Comparison of ENCODE assay signal across 12 mouse cellular contexts in genomic region chr1:139379621-139379984, GRCm38 (mm10). TPM values are rescaled to one million over a fixed set of nuclear protein-coding genes. Genes with fewer than 3 reads are reported as not detected.
DNase-seq lines count a peak whose midpoint lies in the region; ATAC-seq and TF ChIP-seq lines count a peak whose summit lies in the region.
"Had no signal": no experiment of that assay in that cellular context is flagged by ENCODE, and none has a peak within 500 bp of the region (broad histone marks: within the 10 kb centered on the region; RNA-seq: fewer than 3 reads in every experiment).

No protein-coding gene starts in this region.

- no peak for DNase-seq in forebrain, postnatal 0 days
- no peak for DNase-seq in limb, embryonic 11.5 days (ENCODE audit: low spot score)
- DNase-seq in limb, embryonic 10.5 days (ENCODE audit: low spot score): no peak
- no peak for DNase-seq in embryonic facial prominence, embryonic 14.5 days (ENCODE audit: low spot score)
- DNase-seq in layer of hippocampus, postnatal 36 days: no peak
- DNase-seq in spleen, postnatal 36 days (ENCODE audit: low spot score in 2 of 2): no peak
- DNase-seq: adrenal gland, postnatal 10 days; thymus, postnatal 25 days had no signal

- no peak overlapping the region for H3K9ac ChIP-seq in forebrain, embryonic 16.5 days (replicated peaks; ENCODE audit: low read depth, low read length)
- H3K9ac ChIP-seq in forebrain, postnatal 0 days: no peak overlapping the region
- no peak overlapping the region for H3K9ac ChIP-seq in limb, embryonic 11.5 days (ENCODE audit: low read length)
- H3K9ac ChIP-seq in embryonic facial prominence, embryonic 14.5 days (ENCODE audit: low read depth, low read length): no peak overlapping the region
- no peak overlapping the region for H3K9ac ChIP-seq in limb, embryonic 15.5 days

- no peaks in the 10 kb centered on the region for H3K9me3 ChIP-seq in forebrain, embryonic 16.5 days (ENCODE audit: control insufficient read depth, low read length)
- no peaks in the 10 kb centered on the region for H3K9me3 ChIP-seq in forebrain, postnatal 0 days (ENCODE audit: low read length)
- no peaks in the 10 kb centered on the region for H3K9me3 ChIP-seq in limb, embryonic 11.5 days (ENCODE audit: control insufficient read depth, low read length)
- no peaks in the 10 kb centered on the region for H3K9me3 ChIP-seq in limb, embryonic 10.5 days (replicated peaks)
- no peaks in the 10 kb centered on the region for H3K9me3 ChIP-seq in embryonic facial prominence, embryonic 14.5 days (ENCODE audit: control insufficient read depth, low read length)
- H3K9me3 ChIP-seq in limb, embryonic 15.5 days: no peaks in the 10 kb centered on the region

- 0 out of 2 replicates have a peak, but pooled peaks have one; percentile 9 for ATAC-seq in forebrain, embryonic 16.5 days
- no peak for ATAC-seq in forebrain, postnatal 0 days
- 0 out of 2 replicates have a peak, but pooled peaks have one; percentile 26 for ATAC-seq in limb, embryonic 11.5 days (ENCODE audit: insufficient number of reproducible peaks, low FRiP score, low TSS enrichment, low read depth)
- peak; percentile 41; the same call in 1 of the 2 replicates for ATAC-seq in embryonic facial prominence, embryonic 14.5 days (ENCODE audit: low read depth)
- ATAC-seq in limb, embryonic 15.5 days (ENCODE audit: insufficient number of reproducible peaks, low FRiP score, low TSS enrichment, low read depth): 0 out of 2 replicates have a peak, but pooled peaks have one; percentile 14
- ATAC-seq: lung, postnatal 0 days had no signal

- H3K4me3 ChIP-seq in forebrain, embryonic 16.5 days (replicated peaks; ENCODE audit: low read length): no peak overlapping the region
- no peak overlapping the region for H3K4me3 ChIP-seq in forebrain, postnatal 0 days (ENCODE audit: low read depth, low read length)
- no peak overlapping the region for H3K4me3 ChIP-seq in limb, embryonic 11.5 days (ENCODE audit: low read depth, low read length)
- no peak overlapping the region for H3K4me3 ChIP-seq in limb, embryonic 10.5 days
- no peak overlapping the region for H3K4me3 ChIP-seq in embryonic facial prominence, embryonic 14.5 days (ENCODE audit: low read depth, low read length)
- no peak overlapping the region for H3K4me3 ChIP-seq in limb, embryonic 15.5 days
- H3K4me3 ChIP-seq: left cerebral cortex, adult 2 months had no signal

- TF ChIP-seq CTCF in forebrain, postnatal 0 days (IDR thresholded peaks at IDR 0.05; ENCODE audit: low read depth): no peak

- H3K36me3 ChIP-seq in forebrain, embryonic 16.5 days (ENCODE audit: control insufficient read depth, insufficient read depth): no peaks in the 10 kb centered on the region
- no peaks in the 10 kb centered on the region for H3K36me3 ChIP-seq in forebrain, postnatal 0 days (ENCODE audit: insufficient read depth)
- H3K36me3 ChIP-seq in limb, embryonic 11.5 days (ENCODE audit: control insufficient read depth, insufficient read depth, low read length): no peaks in the 10 kb centered on the region
- H3K36me3 ChIP-seq in limb, embryonic 10.5 days: no peaks in the 10 kb centered on the region
- H3K36me3 ChIP-seq in embryonic facial prominence, embryonic 14.5 days (ENCODE audit: control insufficient read depth, insufficient read depth, low read length): no peaks in the 10 kb centered on the region
- H3K36me3 ChIP-seq in limb, embryonic 15.5 days: no peaks in the 10 kb centered on the region

- 40% methylated on average over 4 of the region's 4 CpGs for WGBS in forebrain, embryonic 16.5 days
- WGBS in forebrain, postnatal 0 days: 31% methylated on average over 4 of the region's 4 CpGs
- 18% methylated on average over 4 of the region's 4 CpGs for WGBS in limb, embryonic 11.5 days
- 18% methylated on average over 4 of the region's 4 CpGs for WGBS in limb, embryonic 10.5 days
- WGBS in embryonic facial prominence, embryonic 14.5 days: 33% methylated on average over 4 of the region's 4 CpGs
- WGBS in limb, embryonic 15.5 days: 22% methylated on average over 4 of the region's 4 CpGs

- H3K27ac ChIP-seq in forebrain, embryonic 16.5 days (ENCODE audit: low read length): no peak overlapping the region
- no peak overlapping the region for H3K27ac ChIP-seq in forebrain, postnatal 0 days (ENCODE audit: low read depth, low read length)
- H3K27ac ChIP-seq in limb, embryonic 11.5 days (replicated peaks; ENCODE audit: low read depth, low read length): no peak overlapping the region
- H3K27ac ChIP-seq in limb, embryonic 10.5 days: no peak overlapping the region
- no peak overlapping the region for H3K27ac ChIP-seq in embryonic facial prominence, embryonic 14.5 days (replicated peaks; ENCODE audit: low read depth, low read length)
- H3K27ac ChIP-seq in limb, embryonic 15.5 days: no peak overlapping the region
- H3K27ac ChIP-seq: left cerebral cortex, adult 2 months had no signal

- H3K27me3 ChIP-seq in forebrain, embryonic 16.5 days (replicated peaks; ENCODE audit: control insufficient read depth, insufficient read depth, low read length): no peaks in the 10 kb centered on the region
- no peaks in the 10 kb centered on the region for H3K27me3 ChIP-seq in forebrain, postnatal 0 days (ENCODE audit: insufficient read depth, low read length)
- H3K27me3 ChIP-seq in limb, embryonic 11.5 days (ENCODE audit: control insufficient read depth, insufficient read depth, low read length): no peaks in the 10 kb centered on the region
- no peaks in the 10 kb centered on the region for H3K27me3 ChIP-seq in limb, embryonic 10.5 days (ENCODE audit: low read depth, poor library complexity, severe bottlenecking)
- H3K27me3 ChIP-seq in embryonic facial prominence, embryonic 14.5 days (replicated peaks; ENCODE audit: control insufficient read depth, insufficient read depth, low read length): no peaks in the 10 kb centered on the region
- no peaks in the 10 kb centered on the region for H3K27me3 ChIP-seq in limb, embryonic 15.5 days

- H3K4me2 ChIP-seq in forebrain, embryonic 16.5 days (ENCODE audit: low read length): no peak overlapping the region
- H3K4me2 ChIP-seq in forebrain, postnatal 0 days (ENCODE audit: low read depth): no peak overlapping the region
- no peak overlapping the region for H3K4me2 ChIP-seq in limb, embryonic 11.5 days (ENCODE audit: low read depth, severe bottlenecking)
- no peak overlapping the region for H3K4me2 ChIP-seq in embryonic facial prominence, embryonic 14.5 days (ENCODE audit: low read depth, low read length)
- H3K4me2 ChIP-seq in limb, embryonic 15.5 days: no peak overlapping the region

- peaks cover 10% of the 10 kb centered on the region for H3K4me1 ChIP-seq in forebrain, embryonic 16.5 days (replicated peaks; ENCODE audit: control insufficient read depth, insufficient read depth, low read length)
- no peaks in the 10 kb centered on the region; the same call in 1 of the 2 replicates for H3K4me1 ChIP-seq in forebrain, postnatal 0 days (ENCODE audit: insufficient read depth)
- H3K4me1 ChIP-seq in limb, embryonic 11.5 days (ENCODE audit: control insufficient read depth, insufficient read depth, low read length): no peaks in the 10 kb centered on the region
- peaks cover 17% of the 10 kb centered on the region for H3K4me1 ChIP-seq in limb, embryonic 10.5 days
- peaks cover 5% of the 10 kb centered on the region; the same call in 1 of the 2 replicates for H3K4me1 ChIP-seq in embryonic facial prominence, embryonic 14.5 days (ENCODE audit: control insufficient read depth, insufficient read depth, low read length)
- H3K4me1 ChIP-seq in limb, embryonic 15.5 days: peaks cover 4% of the 10 kb centered on the region; the same call in 1 of the 2 replicates

RNA-seq across cellular contexts. Expression of gene Crb1, which starts 2.7 kb away (rescaled TPM):
- polyA plus RNA-seq in forebrain, embryonic 16.5 days (2015; fragmentation: Nextera tagmentation; extraction: Ambion mirVana): 0.71 and 1.1 TPM in 2 replicates
- 3.2 and 4.8 TPM in 2 replicates for total RNA-seq in forebrain, postnatal 0 days (2014; rRNA removed)
- 0.67 and 1.1 TPM in 2 replicates for polyA plus RNA-seq in forebrain, postnatal 0 days (2015; fragmentation: Nextera tagmentation; extraction: Ambion mirVana)
- polyA plus RNA-seq in limb, embryonic 11.5 days (2014; fragmentation: Nextera tagmentation; extraction: Ambion mirVana): 0.20 and 0.28 TPM in 2 replicates
- polyA plus RNA-seq in limb, embryonic 10.5 days (2016; fragmentation: Nextera tagmentation; extraction: Ambion mirVana): 0.44 and 0.46 TPM in 2 replicates
- 0.10 and 0.34 TPM in 2 replicates for polyA plus RNA-seq in embryonic facial prominence, embryonic 14.5 days (2014; fragmentation: Nextera tagmentation; extraction: Ambion mirVana)
- not detected in 2 replicates for polyA plus RNA-seq in limb, embryonic 15.5 days (2015; fragmentation: Nextera tagmentation; extraction: Ambion mirVana)
- under 1 TPM; 0.35 TPM for total RNA-seq in layer of hippocampus, postnatal 36 days (2021)

RNA-seq across cellular contexts. Expression of gene Zbtb41, which starts 42.5 kb away (rescaled TPM):
- polyA plus RNA-seq in forebrain, embryonic 16.5 days (2015; fragmentation: Nextera tagmentation; extraction: Ambion mirVana): 17.3 and 21.7 TPM in 2 replicates
- 47.6 and 57.3 TPM in 2 replicates for total RNA-seq in forebrain, postnatal 0 days (2014; rRNA removed)
- polyA plus RNA-seq in forebrain, postnatal 0 days (2015; fragmentation: Nextera tagmentation; extraction: Ambion mirVana): 7.3 and 10.9 TPM in 2 replicates
- polyA plus RNA-seq in limb, embryonic 11.5 days (2014; fragmentation: Nextera tagmentation; extraction: Ambion mirVana): 13.4 and 14.8 TPM in 2 replicates
- polyA plus RNA-seq in limb, embryonic 10.5 days (2016; fragmentation: Nextera tagmentation; extraction: Ambion mirVana): 8.4 and 11.1 TPM in 2 replicates
- polyA plus RNA-seq in embryonic facial prominence, embryonic 14.5 days (2014; fragmentation: Nextera tagmentation; extraction: Ambion mirVana): 13.3 and 13.7 TPM in 2 replicates
- polyA plus RNA-seq in limb, embryonic 15.5 days (2015; fragmentation: Nextera tagmentation; extraction: Ambion mirVana): 9.3 and 9.5 TPM in 2 replicates
- 10 to 100 TPM; 28.4 to 32.0 TPM for total RNA-seq in layer of hippocampus, postnatal 36 days (2021)
